Mouse (Mus musculus) liver, embryonic 16.5 days (tissue): Measurements from ENCODE around the gene Gm16867. TPM values are rescaled to one million over a fixed set of nuclear protein-coding genes. Genes with fewer than 3 reads are reported as not detected.
"Not testable (repeated sequence)": the region's sequence is repeated elsewhere in the genome, so short reads cannot be mapped to it uniquely, and the experiment has no call there.

ENCODE experiments used
- ATAC-seq: fragments of 200-750 bp; cut with Nextera tagmentation; 2 replicates; pipeline ENCODE4 v1.8.0; 2017; ENCODE audit warnings: low read depth, mild to moderate bottlenecking, moderate number of reproducible peaks, moderate library complexity
- H3K27ac ChIP-seq: fragments of 300-500 bp; sonication (generic); 2 replicates; pipeline ENCODE4 v1.5.1; 2014; ENCODE audit warnings: mild to moderate bottlenecking, low read length
- H3K27me3 ChIP-seq: fragments of 300-500 bp; sonication (generic); 2 replicates; pipeline ENCODE4 v1.6.1; 2014; ENCODE audit warnings: low read depth, low read length, mixed read lengths; ENCODE audit not compliant: control insufficient read depth, insufficient read depth
- H3K36me3 ChIP-seq: fragments of 300-500 bp; sonication (generic); 2 replicates; pipeline ENCODE4 v1.6.1; 2014; ENCODE audit warnings: mild to moderate bottlenecking; ENCODE audit not compliant: control insufficient read depth, insufficient read depth
- H3K4me1 ChIP-seq: fragments of 300-500 bp; sonication (generic); 2 replicates; pipeline ENCODE4 v1.6.1; 2014; ENCODE audit warnings: low read depth, low read length, mixed read lengths; ENCODE audit not compliant: control insufficient read depth
- H3K4me2 ChIP-seq: fragments of 300-500 bp; sonication (generic); 2 replicates; pipeline ENCODE4 v1.6.1; 2014; ENCODE audit warnings: low read depth, low read length, mixed read lengths
- H3K4me3 ChIP-seq: fragments of 300-500 bp; sonication (generic); 2 replicates; pipeline ENCODE4 v1.5.1; 2014; ENCODE audit warnings: low read depth, mild to moderate bottlenecking, low read length
- H3K9ac ChIP-seq: fragments of 300-500 bp; sonication (generic); 2 replicates; pipeline ENCODE4 v1.6.1; 2014; ENCODE audit warnings: low read depth, low read length
- H3K9me3 ChIP-seq: fragments of 300-500 bp; sonication (generic); replicated peaks from 2 replicates; pipeline ENCODE4 v1.6.1; 2016; ENCODE audit warnings: low read length; ENCODE audit not compliant: control insufficient read depth
- WGBS: fragments of 180-500 bp; shearing (Covaris S2); extraction: QIAGEN DNeasy Blood & Tissue Kit; methylation state at CpG from one replicate; pipeline ENCODE4 v1.1.7; 2014; ENCODE audit not compliant: insufficient replicate concordance; 5-methylcytosine and 5-hydroxymethylcytosine counted together
- polyA plus RNA-seq: library from polyadenylated mRNA; unstranded; fragments of >200 nt; fragmentation: Nextera tagmentation; extraction: Ambion mirVana; gene quantifications from 2 replicates; pipeline ENCODE4 v1.2.1, GENCODE M21; 2015

The Gm16867 gene
- polyA plus RNA-seq = 0.39 and 0.59 TPM in 2 replicates

DNA sequence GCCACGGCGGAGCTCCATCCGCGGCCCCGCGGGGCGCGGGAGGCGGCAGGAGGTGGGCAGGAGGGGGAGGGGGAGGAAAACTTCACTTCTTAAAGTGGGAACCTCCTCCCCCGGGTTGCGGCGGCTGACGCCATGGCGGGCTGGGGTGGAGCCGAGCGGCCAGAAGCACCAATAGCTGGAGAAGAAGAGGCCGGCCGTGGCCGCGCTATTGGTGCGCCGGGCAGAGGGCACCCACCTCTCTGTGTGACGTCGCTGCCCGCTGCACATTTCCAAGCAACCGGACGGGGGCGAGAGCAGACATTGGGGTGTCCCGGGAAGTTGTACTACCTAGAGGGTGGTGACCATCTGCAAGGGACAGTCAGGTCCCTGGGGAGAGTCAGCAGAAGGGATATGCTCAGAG is at the start of gene Gm16867:
Gene Gm16867 (minus strand): TSS at position 189 of the 400 bp plus-strand sequence.
- H3K4me3 ChIP-seq, H3K4me1 ChIP-seq, H3K27ac ChIP-seq, H3K9me3 ChIP-seq, H3K27me3 ChIP-seq, H3K9ac ChIP-seq, H3K36me3 ChIP-seq, H3K4me2 ChIP-seq: not testable (repeated sequence)
- no CpG with 5 or more reads among the region's 29 CpGs for WGBS
- ATAC-seq = peak; percentile 94

DNA sequence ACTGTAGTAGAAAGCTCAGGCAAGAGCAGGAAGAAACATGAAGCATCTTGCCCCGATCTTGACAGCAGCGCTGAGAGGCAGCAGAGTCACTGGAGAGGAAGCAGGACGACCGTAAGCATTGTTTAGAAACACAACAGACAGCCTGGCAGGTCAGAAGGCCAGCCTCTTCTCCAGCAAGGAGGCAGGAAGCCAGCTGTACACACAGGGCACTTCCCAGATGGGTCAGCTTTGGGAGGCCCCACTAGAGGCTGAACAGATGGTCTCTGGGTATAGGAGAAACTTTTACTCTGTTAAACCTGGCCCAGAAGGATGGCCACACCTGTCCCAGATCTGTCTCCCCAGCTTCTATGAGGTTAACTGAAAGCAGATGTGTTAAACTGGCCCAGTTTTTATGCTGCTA is 44.1 kb upstream of the Gm16867 start:
- not testable (repeated sequence) for H3K4me3 ChIP-seq, H3K9me3 ChIP-seq, H3K27ac ChIP-seq, H3K4me2 ChIP-seq, H3K4me1 ChIP-seq, H3K36me3 ChIP-seq, H3K9ac ChIP-seq, H3K27me3 ChIP-seq, ATAC-seq
- WGBS = no CpG with 5 or more reads among the region's 4 CpGs

GRCm38 (mm10) chr14:69545052-69545451 is 41.9 kb upstream of the Gm16867 start:
- ATAC-seq, H3K4me1 ChIP-seq, H3K36me3 ChIP-seq, H3K9me3 ChIP-seq, H3K27ac ChIP-seq, H3K27me3 ChIP-seq, H3K4me2 ChIP-seq, H3K9ac ChIP-seq, H3K4me3 ChIP-seq: not testable (repeated sequence)
- no CpG with 5 or more reads among the region's 2 CpGs for WGBS

DNA sequence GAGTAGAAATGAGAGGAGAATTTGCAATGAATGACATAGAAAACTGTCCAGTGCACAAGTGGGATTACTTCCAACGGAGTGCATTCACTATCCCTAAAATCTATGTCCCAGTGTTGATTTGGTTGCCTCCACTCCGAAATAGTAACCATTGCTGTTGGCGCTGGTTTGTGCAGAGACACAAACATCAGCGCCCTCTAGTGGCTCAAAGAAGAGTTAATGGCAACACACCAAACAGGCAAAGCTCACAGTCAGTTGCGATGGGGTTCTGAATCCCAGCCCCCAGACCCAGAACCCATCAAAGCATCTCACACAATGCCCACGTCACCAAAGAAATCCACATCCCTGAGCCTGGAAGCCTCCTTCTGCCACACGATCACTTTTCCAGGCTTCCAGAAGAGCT is 40.9 kb upstream of the Gm16867 start:
- not testable (repeated sequence) for H3K9me3 ChIP-seq, H3K36me3 ChIP-seq, H3K27ac ChIP-seq, H3K4me2 ChIP-seq, H3K27me3 ChIP-seq, H3K4me3 ChIP-seq, H3K9ac ChIP-seq, H3K4me1 ChIP-seq, ATAC-seq
- WGBS = no CpG with 5 or more reads among the region's 7 CpGs

- H3K27ac ChIP-seq, H3K4me2 ChIP-seq, H3K9me3 ChIP-seq, H3K4me3 ChIP-seq, H3K36me3 ChIP-seq, H3K4me1 ChIP-seq, H3K9ac ChIP-seq, ATAC-seq, H3K27me3 ChIP-seq: not testable (repeated sequence)
- no CpG with 5 or more reads among the region's 7 CpGs for WGBS
Observed at GRCm38 (mm10) chr14:69542695-69543094, 39.5 kb upstream of the Gm16867 start.

DNA sequence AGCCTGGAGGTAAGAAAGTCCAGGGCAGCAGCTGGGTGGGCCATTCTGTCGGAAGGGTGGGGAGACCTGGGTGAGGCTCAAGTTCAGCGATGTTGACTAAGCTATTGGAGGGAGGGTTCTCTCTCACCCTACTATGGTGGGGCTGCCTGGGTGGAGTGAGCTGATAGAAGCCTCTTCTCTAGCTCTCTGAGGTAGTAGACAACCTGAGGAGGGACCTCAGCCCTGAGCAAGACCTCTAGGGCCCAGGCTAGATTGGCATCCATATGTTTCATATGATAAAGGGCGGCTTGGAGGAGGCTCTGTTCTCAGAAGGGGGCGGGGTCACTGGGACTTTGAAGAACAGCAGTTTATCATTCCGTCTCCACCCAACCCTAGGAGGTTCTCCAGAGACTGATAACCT is 37.0 kb upstream of the Gm16867 start:
- H3K4me3 ChIP-seq, H3K27ac ChIP-seq, H3K27me3 ChIP-seq, H3K9me3 ChIP-seq, H3K36me3 ChIP-seq, H3K9ac ChIP-seq, H3K4me2 ChIP-seq, H3K4me1 ChIP-seq: not testable (repeated sequence)
- WGBS = no CpG with 5 or more reads among the region's 5 CpGs
- ATAC-seq = peak; percentile 92

- no CpG with 5 or more reads among the region's 7 CpGs for whole genome bisulfite sequencing
- not testable (repeated sequence) for H3K4me2 ChIP-seq, H3K36me3 ChIP-seq, H3K27me3 ChIP-seq, H3K9me3 ChIP-seq, H3K4me3 ChIP-seq, H3K4me1 ChIP-seq, H3K9ac ChIP-seq, H3K27ac ChIP-seq
- peak; percentile 80 for ATAC-seq
Observed at GRCm38 (mm10) chr14:69536539-69536938, 33.4 kb upstream of the Gm16867 start.

DNA sequence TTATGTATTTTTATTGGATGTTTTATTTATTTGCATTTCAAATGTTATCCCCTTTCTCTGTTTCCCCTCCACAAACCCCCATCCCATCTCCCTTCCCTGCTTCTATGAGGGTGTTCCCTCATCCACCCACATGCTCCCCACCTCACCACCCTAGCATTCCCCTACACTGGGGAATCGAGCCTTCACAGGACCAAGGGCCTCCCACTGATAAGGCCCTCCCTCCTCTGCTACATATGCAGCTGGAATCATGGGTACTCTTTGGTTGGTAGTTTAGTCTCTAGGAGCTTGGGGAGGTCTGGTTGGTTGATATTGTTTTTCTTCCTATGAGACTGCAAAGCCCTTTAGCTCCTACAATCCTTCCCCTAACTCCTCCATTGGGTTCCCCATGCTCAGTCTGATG is 23.0 kb upstream of the Gm16867 start:
- peak; percentile 84 for ATAC-seq
- not testable (repeated sequence) for H3K27me3 ChIP-seq, H3K27ac ChIP-seq, H3K9ac ChIP-seq, H3K9me3 ChIP-seq, H3K36me3 ChIP-seq, H3K4me3 ChIP-seq, H3K4me1 ChIP-seq, H3K4me2 ChIP-seq
- no CpG with 5 or more reads among the region's 1 CpGs for WGBS

- H3K4me1 ChIP-seq, H3K4me2 ChIP-seq, H3K9ac ChIP-seq, H3K4me3 ChIP-seq, H3K9me3 ChIP-seq, H3K36me3 ChIP-seq, H3K27ac ChIP-seq, H3K27me3 ChIP-seq: not testable (repeated sequence)
- no CpG with 5 or more reads among the region's 1 CpGs for WGBS
- ATAC-seq = peak; percentile 93
Observed at GRCm38 (mm10) chr14:69523001-69523400, 19.8 kb upstream of the Gm16867 start.

- H3K27ac ChIP-seq, H3K27me3 ChIP-seq, H3K9me3 ChIP-seq, H3K4me3 ChIP-seq, ATAC-seq, H3K4me2 ChIP-seq, H3K4me1 ChIP-seq, H3K36me3 ChIP-seq, H3K9ac ChIP-seq: not testable (repeated sequence)
- no CpG with 5 or more reads among the region's 2 CpGs for WGBS
Observed at GRCm38 (mm10) chr14:69520810-69521209, 17.6 kb upstream of the Gm16867 start.
